Mouse (Mus musculus): ENCODE data around the gene 2210418O10Rik. TPM values are rescaled to one million over a fixed set of nuclear protein-coding genes. Genes with fewer than 3 reads are reported as not detected.
"Not testable (repeated sequence)": the region's sequence is repeated elsewhere in the genome, so short reads cannot be mapped to it uniquely, and the experiment has no call there.

Gene 2210418O10Rik
- total RNA-seq (2017), result 0.67 to 1.9 TPM (median 1.7 TPM) in 3 replicates

GRCm38 (mm10) chr2:176226269-176226668 is at the start of gene 2210418O10Rik:
TSS of gene 2210418O10Rik (plus strand) at chr2:176226569.
- not testable (repeated sequence) for ATAC-seq (replicated peaks; ENCODE audit: insufficient number of reproducible peaks, low FRiP score, low TSS enrichment, poor library complexity, severe bottlenecking)

GRCm38 (mm10) chr2:176248519-176248918 is 22.1 kb downstream of the 2210418O10Rik start:
- not testable (repeated sequence) for ATAC-seq (replicated peaks; ENCODE audit: insufficient number of reproducible peaks, low FRiP score, low TSS enrichment, poor library complexity, severe bottlenecking)

Other genes starting within 250 kb of the 2210418O10Rik start
- gene Gm2004, start 76.7 kb upstream of the 2210418O10Rik start, total RNA-seq (2017), result not detected in 3 replicates
- gene Gm11009, start 92.9 kb downstream of the 2210418O10Rik start, total RNA-seq (2017), result not detected in 3 replicates
- gene Gm14435, start 197.0 kb downstream of the 2210418O10Rik start, total RNA-seq (2017), result 1.7 TPM in 1 of 3 replicates, not detected in the others